Mouse (Mus musculus) testis, adult 2 months (tissue): Measurements from ENCODE around the gene 9130213A22Rik. TPM values are rescaled to one million over a fixed set of nuclear protein-coding genes. Genes with fewer than 3 reads are reported as not detected.

ENCODE experiments used
- H3K27ac ChIP-seq: fragments of 200-500 bp; 2 replicates; pipeline ENCODE4 v1.5.1; 2012; ENCODE audit warnings: low read depth, low read length; ENCODE audit not compliant: control insufficient read depth, insufficient read depth
- H3K27me3 ChIP-seq: fragments of 200-500 bp; 2 replicates; pipeline ENCODE4 v1.6.1; 2012; ENCODE audit warnings: mild to moderate bottlenecking, low read length, moderate library complexity; ENCODE audit not compliant: control insufficient read depth, insufficient read depth
- H3K36me3 ChIP-seq: fragments of 200-500 bp; 2 replicates; pipeline ENCODE4 v1.6.1; 2012; ENCODE audit warnings: mild to moderate bottlenecking, low read length; ENCODE audit not compliant: control insufficient read depth, insufficient read depth
- H3K4me1 ChIP-seq: fragments of 200-500 bp; 2 replicates; pipeline ENCODE4 v1.6.1; 2012; ENCODE audit warnings: low read length; ENCODE audit not compliant: control insufficient read depth, insufficient read depth
- H3K4me3 ChIP-seq: fragments of 200-500 bp; 2 replicates; pipeline ENCODE4 v1.5.1; 2012; ENCODE audit warnings: low read depth, mild to moderate bottlenecking, low read length, moderate library complexity, mixed read lengths; ENCODE audit not compliant: control insufficient read depth
- CTCF ChIP-seq: fragments of 200-500 bp; IDR thresholded peaks from 2 replicates; pipeline ENCODE4 v1.5.1; 2012; ENCODE audit warnings: low read depth, mild to moderate bottlenecking, inconsistent platforms, low read length, moderate library complexity; ENCODE audit not compliant: control insufficient read depth, insufficient read depth, insufficient replicate concordance
- POLR2A ChIP-seq: fragments of 200-500 bp; IDR thresholded peaks from 2 replicates; pipeline ENCODE4 v1.6.1; 2012; ENCODE audit warnings: low read depth, mild to moderate bottlenecking, inconsistent platforms, low read length, moderate library complexity; ENCODE audit not compliant: control insufficient read depth
- polyA plus RNA-seq: library from polyadenylated mRNA; depleted of rRNA; stranded (reverse); fragments of >200 nt; gene quantifications from 2 replicates; pipeline ENCODE4 v1.2.3, GENCODE M21; 2012

9130213A22Rik gene
- polyA plus RNA-seq, 1 experiment = 0.28 TPM

DNA sequence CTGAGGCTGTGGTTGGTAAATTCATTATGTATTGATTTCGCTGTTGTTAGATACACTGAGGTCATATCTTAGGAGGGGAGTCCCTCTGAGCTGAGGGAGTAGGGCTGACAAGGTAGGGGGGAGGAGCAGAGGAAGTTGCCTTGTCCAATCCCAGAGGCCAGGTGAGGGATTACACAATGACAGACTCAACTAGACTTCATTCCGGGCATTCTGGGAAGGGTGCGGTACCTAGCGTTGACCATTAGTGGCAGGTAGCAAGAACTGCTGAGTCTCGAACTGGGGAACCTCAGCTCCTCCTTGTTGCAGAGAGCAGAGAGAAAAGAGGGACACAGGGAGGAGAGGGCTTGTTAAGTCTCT, 11.2 kb upstream of the 9130213A22Rik start:
- Histone ChIP-seq H3K27ac (no peak overlapping the region), H3K4me3 (no peak overlapping the region), H3K36me3 (no peaks in the 10 kb centered on the region), H3K27me3 (no peaks in the 10 kb centered on the region), H3K4me1 (peaks cover 8% of the 10 kb centered on the region)
- no peak for TF ChIP-seq POLR2A
- TF ChIP-seq CTCF = no peak

DNA sequence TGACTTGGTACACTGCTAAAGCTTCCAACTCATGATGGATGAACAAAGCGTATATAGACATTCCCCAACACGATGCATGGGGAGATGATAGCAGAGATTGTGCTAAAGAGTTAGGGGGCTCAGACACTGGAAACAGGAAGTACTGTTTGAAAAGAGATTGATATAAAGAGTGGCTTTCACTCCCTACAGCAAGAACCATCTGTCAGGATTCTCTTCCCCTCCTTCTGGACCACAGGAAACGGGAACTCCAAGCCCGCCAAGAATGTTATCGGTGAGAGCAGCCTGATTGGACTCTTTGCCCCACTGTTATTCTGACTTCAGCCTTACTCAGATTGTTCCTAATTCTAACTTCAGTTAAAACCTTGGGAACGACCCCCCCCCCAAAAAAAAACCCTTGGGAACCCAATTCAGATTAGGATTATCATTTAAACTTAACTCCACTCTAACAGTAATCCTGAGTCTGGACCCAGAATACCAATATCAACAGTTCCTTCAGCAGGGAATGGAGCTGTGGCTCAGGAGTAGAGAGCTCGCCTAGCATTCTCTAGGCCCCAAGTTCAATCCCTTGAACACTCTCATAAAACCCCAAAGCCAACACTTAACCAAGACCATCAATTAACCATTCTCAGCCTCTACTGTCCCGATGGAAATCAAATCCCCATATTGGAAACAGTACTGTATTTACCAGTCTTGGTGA, 6.2 kb upstream of the 9130213A22Rik start:
- H3K4me1 ChIP-seq = peaks cover 13% of the 10 kb centered on the region
- H3K27me3 ChIP-seq = no peaks in the 10 kb centered on the region
- no peak for TF ChIP-seq CTCF
- no peak for TF ChIP-seq POLR2A
- H3K36me3 ChIP-seq = no peaks in the 10 kb centered on the region
- H3K4me3 ChIP-seq = no peak overlapping the region
- H3K27ac ChIP-seq = no peak overlapping the region

- peaks cover 19% of the 10 kb centered on the region for H3K4me1 ChIP-seq
- no peak overlapping the region for H3K4me3 ChIP-seq
- no peak overlapping the region for H3K27ac ChIP-seq
- TF ChIP-seq POLR2A (no peak), CTCF (no peak)
- no peaks in the 10 kb centered on the region for H3K36me3 ChIP-seq
- H3K27me3 ChIP-seq = no peaks in the 10 kb centered on the region
Observed at GRCm38 (mm10) chr11:69126706-69127095, 4.3 kb upstream of the 9130213A22Rik start.

DNA sequence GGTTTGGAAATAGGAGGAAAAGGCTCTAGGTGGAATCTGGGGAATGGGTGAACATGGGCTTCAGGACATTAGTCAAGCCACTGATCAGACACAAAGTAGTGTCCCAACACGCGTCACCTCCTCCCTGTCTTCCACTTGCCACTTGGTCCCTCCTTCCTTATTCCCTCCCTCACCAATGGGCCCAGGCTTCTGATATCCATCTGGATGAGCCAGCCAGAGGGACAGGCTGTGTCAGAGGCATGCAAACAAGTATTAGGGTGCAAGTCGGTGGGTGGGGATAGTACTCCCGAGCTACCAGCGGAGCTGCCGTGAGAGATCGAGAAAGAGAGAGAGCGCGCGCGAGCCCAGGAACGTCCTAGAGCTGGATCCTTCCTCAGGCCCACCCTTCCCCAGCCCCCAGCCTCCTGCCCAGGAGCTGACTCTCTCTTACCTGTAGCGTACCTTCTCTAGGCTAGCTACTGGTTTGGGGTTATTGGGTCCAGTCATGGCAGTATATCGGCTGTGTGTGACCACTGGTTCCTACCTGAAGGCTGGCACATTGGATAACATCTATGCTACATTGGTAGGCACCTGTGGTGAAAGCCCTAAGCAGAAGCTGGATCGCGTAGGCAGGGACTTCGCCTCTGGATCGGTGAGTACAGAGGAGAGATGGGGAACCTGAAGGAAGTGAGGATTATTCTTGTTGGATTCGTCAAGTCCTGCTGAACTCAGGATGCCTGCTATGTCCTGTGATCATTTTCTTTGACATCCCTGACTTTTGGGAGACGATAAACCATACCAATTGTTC, 3.7 kb upstream of the 9130213A22Rik start:
- H3K27me3 ChIP-seq = no peaks in the 10 kb centered on the region
- H3K4me1 ChIP-seq = peaks cover 24% of the 10 kb centered on the region
- H3K36me3 ChIP-seq = no peaks in the 10 kb centered on the region
- peak overlapping the region; percentile 59 for H3K4me3 ChIP-seq
- no peak overlapping the region for H3K27ac ChIP-seq
- TF ChIP-seq POLR2A = no peak
- no peak for TF ChIP-seq CTCF

DNA sequence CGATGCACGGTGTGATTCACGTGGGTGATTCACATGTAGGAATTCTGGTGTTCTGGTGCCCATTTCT, 3.3 kb upstream of the 9130213A22Rik start, which contains the start of gene Aloxe3:
Gene Aloxe3, plus strand, starts transcription at position 45 of the 67 bp plus-strand sequence.
- peaks cover 26% of the 10 kb centered on the region for H3K4me1 ChIP-seq
- no peaks in the 10 kb centered on the region for H3K27me3 ChIP-seq
- H3K4me3 ChIP-seq = peak within 1 kb of the TSS; percentile 59
- no peaks in the 10 kb centered on the region for H3K36me3 ChIP-seq
- H3K27ac ChIP-seq = no peak within 1 kb of the TSS
- TF ChIP-seq CTCF (no peak), POLR2A (no peak)

GRCm38 (mm10) chr11:69125041-69125851, 2.9 kb upstream of the 9130213A22Rik start:
- no peak for TF ChIP-seq POLR2A
- TF ChIP-seq CTCF = no peak
- H3K4me1 ChIP-seq = peaks cover 30% of the 10 kb centered on the region
- no peaks in the 10 kb centered on the region for H3K27me3 ChIP-seq
- no peak overlapping the region for H3K27ac ChIP-seq
- no peaks in the 10 kb centered on the region for H3K36me3 ChIP-seq
- peak overlapping the region; percentile 59 for H3K4me3 ChIP-seq

GRCm38 (mm10) chr11:69124498-69124847, 2.1 kb upstream of the 9130213A22Rik start:
- no peaks in the 10 kb centered on the region for H3K27me3 ChIP-seq
- no peak for TF ChIP-seq CTCF
- no peak for TF ChIP-seq POLR2A
- no peak overlapping the region for H3K27ac ChIP-seq
- H3K36me3 ChIP-seq = no peaks in the 10 kb centered on the region
- no peak overlapping the region for H3K4me3 ChIP-seq
- peaks cover 34% of the 10 kb centered on the region for H3K4me1 ChIP-seq
